Mouse (Mus musculus) thymus, adult 2 months (tissue): Measurements from ENCODE around the gene Sstr3.

Source experiments
- CTCF ChIP-seq: fragments of 200-500 bp; IDR thresholded peaks from 2 replicates; pipeline ENCODE4 v1.5.1; 2012; ENCODE audit warnings: mild to moderate bottlenecking, control low read depth, low read length, moderate library complexity, borderline replicate concordance; ENCODE audit not compliant: control insufficient read depth, poor library complexity, insufficient read depth; ENCODE audit errors: extremely low read depth
- POLR2A ChIP-seq: fragments of 200-500 bp; IDR thresholded peaks from 2 replicates; pipeline ENCODE4 v1.6.1; 2012; ENCODE audit warnings: mild to moderate bottlenecking, low read length, control low read depth, moderate library complexity; ENCODE audit not compliant: control insufficient read depth, poor library complexity, insufficient read depth; ENCODE audit errors: extremely low read depth

DNA sequence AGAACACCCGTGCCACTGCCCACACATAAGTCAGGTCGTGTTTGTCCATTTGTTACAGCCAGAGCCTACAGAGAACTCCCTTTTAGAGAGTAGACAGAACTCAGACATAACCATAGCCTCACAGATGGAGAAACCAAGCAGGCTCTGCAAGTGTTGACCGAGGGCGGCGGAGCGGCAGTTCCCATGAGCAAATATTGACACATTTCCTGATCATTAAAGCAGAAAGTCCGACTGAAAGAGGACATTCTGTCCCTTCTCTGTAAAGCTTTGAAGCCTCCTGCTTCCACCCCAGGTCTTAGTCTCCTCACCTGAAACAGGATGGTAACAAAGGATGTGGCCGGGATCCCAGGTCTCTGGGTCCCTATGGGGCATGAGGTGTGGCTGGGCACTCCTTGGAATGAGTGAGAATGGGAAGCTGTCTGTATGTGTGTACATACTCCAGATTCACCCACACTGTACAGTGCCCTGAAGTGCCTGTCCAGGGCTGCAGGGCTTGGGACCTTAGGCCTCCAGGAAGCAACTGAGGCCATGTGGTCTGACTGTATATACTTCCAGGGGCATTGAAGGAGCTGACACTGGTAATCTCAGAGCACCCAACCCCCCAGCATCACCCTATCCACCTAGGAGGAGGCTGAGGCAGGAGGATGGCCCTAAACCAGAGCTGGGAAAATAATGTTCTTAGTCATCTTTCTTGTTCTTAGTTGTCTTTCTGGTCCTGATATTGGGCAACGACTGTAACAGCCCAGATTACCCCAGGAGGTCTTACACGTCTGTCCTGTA, 11.7 kb downstream of the Sstr3 start:
- no peak for TF ChIP-seq CTCF
- no peak for TF ChIP-seq POLR2A
